Mouse (Mus musculus): ENCODE measurements around the gene Zmiz1. TPM values are rescaled to one million over a fixed set of nuclear protein-coding genes. Genes with fewer than 3 reads are reported as not detected.

The Zmiz1 gene
- polyA plus RNA-seq, 1 experiment: 52.6 TPM

DNA sequence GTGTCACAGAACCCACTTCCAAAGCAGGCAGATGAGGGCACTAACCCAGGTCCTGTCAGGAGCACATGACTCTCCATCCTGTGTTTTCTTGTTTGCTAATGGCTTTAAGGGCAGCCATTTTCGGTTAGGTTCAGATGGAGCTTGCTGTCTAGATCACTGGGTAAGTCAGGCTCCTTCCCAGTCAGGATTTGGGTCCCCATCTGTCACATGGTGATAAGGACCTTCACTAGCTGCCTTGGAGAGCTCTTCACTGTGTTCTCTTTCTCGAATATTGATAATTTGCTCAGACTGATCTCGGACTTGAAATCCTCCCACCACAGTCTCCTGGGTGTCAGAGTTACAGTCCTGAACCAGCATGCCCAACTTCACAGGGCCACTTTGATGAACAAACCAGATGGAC is 35.8 kb downstream of the Zmiz1 start:
- no peak for TF ChIP-seq CTCF (IDR thresholded peaks at IDR 0.05; ENCODE audit: insufficient read depth, low read length)
- TF ChIP-seq POLR2A (IDR thresholded peaks at IDR 0.05; ENCODE audit: borderline replicate concordance, extremely low read depth, low read depth, low read length): no peak
- Histone ChIP-seq H3K4me3 (replicated peaks; ENCODE audit: extremely low read depth, low read depth, low read length) (no peak overlapping the region), H3K4me1 (ENCODE audit: control insufficient read depth, insufficient read depth, low read length) (peaks cover 60% of the 10 kb centered on the region)
- no peak for DNase-seq
- 59% methylated on average over 3 of the region's 3 CpGs for WGBS

DNA sequence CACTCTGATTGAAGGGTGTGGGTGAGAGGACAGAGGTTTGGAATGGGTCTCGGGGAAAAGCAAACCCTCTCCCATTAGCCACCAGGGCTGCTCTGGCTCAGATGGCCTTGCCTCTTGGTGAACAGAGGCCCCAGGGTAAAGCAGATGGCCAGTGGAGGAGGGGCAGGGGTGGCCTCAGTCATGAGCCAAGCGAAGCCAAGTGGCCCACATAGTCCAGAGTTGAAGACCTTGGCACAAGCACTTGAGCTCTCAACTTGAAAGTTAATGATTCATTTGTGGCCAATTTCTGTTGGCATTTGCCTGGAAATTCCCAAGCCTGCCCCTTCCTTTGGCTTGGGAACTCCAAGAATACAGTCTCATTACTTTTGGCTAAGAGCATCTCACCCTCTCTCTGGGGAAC is 37.1 kb downstream of the Zmiz1 start:
- Histone ChIP-seq H3K4me1 (ENCODE audit: control insufficient read depth, insufficient read depth, low read length) (peaks cover 68% of the 10 kb centered on the region), H3K4me3 (replicated peaks; ENCODE audit: extremely low read depth, low read depth, low read length) (no peak overlapping the region)
- WGBS: 59% methylated on average over 2 of the region's 2 CpGs
- DNase-seq: no peak
- TF ChIP-seq CTCF (IDR thresholded peaks at IDR 0.05; ENCODE audit: insufficient read depth, low read length): no peak

DNA sequence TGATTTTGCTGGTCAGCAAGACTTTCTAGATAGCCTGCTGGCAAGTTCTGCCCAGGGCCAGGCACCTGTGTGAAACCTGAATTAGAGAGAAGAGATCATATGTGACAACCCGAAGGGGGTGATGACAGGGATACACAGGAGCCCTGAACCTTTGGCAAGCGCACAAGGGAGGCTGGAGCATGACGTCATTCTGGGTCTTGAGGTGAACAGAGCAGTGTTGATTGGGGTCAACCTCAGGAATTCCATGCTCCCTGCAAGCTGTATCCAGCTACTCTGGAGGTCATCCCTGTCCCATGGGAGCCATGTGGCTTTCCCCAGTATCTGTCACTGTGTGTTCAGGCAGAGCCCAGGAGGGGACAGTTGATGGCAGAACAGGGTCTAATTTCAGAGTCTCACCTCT is 38.0 kb downstream of the Zmiz1 start:
- no peak for DNase-seq
- no peak overlapping the region for H3K4me3 ChIP-seq (replicated peaks; ENCODE audit: extremely low read depth, low read depth, low read length)
- TF ChIP-seq POLR2A (IDR thresholded peaks at IDR 0.05; ENCODE audit: borderline replicate concordance, extremely low read depth, low read depth, low read length) (no peak), CTCF (IDR thresholded peaks at IDR 0.05; ENCODE audit: insufficient read depth, low read length) (no peak)
- WGBS: 65% methylated on average over 3 of the region's 3 CpGs
- peaks cover 71% of the 10 kb centered on the region for H3K4me1 ChIP-seq (ENCODE audit: control insufficient read depth, insufficient read depth, low read length)

DNA sequence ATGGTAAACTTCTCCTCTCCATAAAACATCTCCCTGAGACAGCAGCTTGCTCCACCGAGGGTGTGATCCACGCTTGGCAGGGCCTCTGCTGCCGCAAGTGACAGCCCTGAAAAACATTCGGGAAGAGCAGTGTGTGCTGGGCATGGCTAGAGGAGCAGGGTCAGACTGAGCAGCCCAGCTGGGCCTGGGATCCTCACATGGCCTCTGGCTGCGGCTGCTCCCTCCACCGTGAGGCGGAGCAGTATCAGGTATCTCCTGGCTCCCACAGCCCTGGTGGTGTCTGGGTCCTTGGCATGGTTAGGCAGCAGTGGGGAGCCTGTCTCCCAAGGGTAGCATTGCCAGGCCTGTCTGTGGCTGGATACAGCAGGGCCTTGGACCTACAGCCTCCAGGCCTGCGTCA is 38.6 kb downstream of the Zmiz1 start:
- 34% methylated on average over 8 of the region's 8 CpGs for WGBS
- peaks cover 68% of the 10 kb centered on the region for H3K4me1 ChIP-seq (ENCODE audit: control insufficient read depth, insufficient read depth, low read length)
- TF ChIP-seq POLR2A (IDR thresholded peaks at IDR 0.05; ENCODE audit: borderline replicate concordance, extremely low read depth, low read depth, low read length): no peak
- no peak for TF ChIP-seq CTCF (IDR thresholded peaks at IDR 0.05; ENCODE audit: insufficient read depth, low read length)
- DNase-seq: peak; percentile 26
- no peak overlapping the region for H3K4me3 ChIP-seq (replicated peaks; ENCODE audit: extremely low read depth, low read depth, low read length)

GRCm38 (mm10) chr14:25498367-25498766 is 39.4 kb downstream of the Zmiz1 start:
- no peak for DNase-seq
- peaks cover 61% of the 10 kb centered on the region for H3K4me1 ChIP-seq (ENCODE audit: control insufficient read depth, insufficient read depth, low read length)
- H3K4me3 ChIP-seq (replicated peaks; ENCODE audit: extremely low read depth, low read depth, low read length): no peak overlapping the region
- TF ChIP-seq POLR2A (IDR thresholded peaks at IDR 0.05; ENCODE audit: borderline replicate concordance, extremely low read depth, low read depth, low read length) (no peak), CTCF (IDR thresholded peaks at IDR 0.05; ENCODE audit: insufficient read depth, low read length) (no peak)
- WGBS: 53% methylated on average over 7 of the region's 7 CpGs

- 70% methylated on average over 3 of the region's 3 CpGs for WGBS
- Histone ChIP-seq H3K4me1 (ENCODE audit: control insufficient read depth, insufficient read depth, low read length) (peaks cover 54% of the 10 kb centered on the region), H3K4me3 (replicated peaks; ENCODE audit: extremely low read depth, low read depth, low read length) (no peak overlapping the region)
- TF ChIP-seq CTCF (IDR thresholded peaks at IDR 0.05; ENCODE audit: insufficient read depth, low read length) (no peak), POLR2A (IDR thresholded peaks at IDR 0.05; ENCODE audit: borderline replicate concordance, extremely low read depth, low read depth, low read length) (no peak)
- no peak for DNase-seq
Observed at GRCm38 (mm10) chr14:25499526-25499925, 40.5 kb downstream of the Zmiz1 start.

DNA sequence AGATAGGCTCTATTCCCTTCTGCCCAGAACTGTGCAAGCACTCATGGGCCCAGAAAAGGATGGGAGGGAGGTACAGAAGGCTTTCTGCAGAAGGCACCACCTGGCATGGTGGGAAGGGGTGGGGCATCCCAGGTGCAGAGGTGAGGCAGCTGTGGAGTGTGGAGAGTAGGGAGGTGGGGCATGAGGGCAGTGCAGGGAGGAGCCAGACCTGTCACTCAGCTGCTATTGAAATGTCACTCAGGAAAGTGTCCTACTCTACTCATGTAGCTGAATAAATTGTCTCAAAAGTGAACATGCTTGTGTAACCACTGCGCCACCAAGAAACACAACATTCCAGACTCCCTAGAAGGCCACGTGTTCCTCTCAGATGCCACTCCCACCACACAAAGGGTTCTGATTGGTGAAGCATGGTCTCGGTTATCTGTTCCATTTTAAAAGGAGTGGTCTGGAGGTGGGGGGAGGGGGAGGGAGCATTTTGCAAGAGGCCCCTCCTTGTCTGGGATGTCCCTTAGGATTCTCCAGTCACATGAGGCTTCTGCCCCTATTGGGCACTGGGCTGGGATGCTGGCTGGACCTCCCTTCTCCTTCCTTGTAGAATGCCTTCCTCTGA is 41.6 kb downstream of the Zmiz1 start:
- TF ChIP-seq CTCF (IDR thresholded peaks at IDR 0.05; ENCODE audit: insufficient read depth, low read length): no peak
- no peak for TF ChIP-seq POLR2A (IDR thresholded peaks at IDR 0.05; ENCODE audit: borderline replicate concordance, extremely low read depth, low read depth, low read length)

GRCm38 (mm10) chr14:25501481-25501880 is 42.5 kb downstream of the Zmiz1 start:
- 67% methylated on average over 5 of the region's 5 CpGs for WGBS
- Histone ChIP-seq H3K4me3 (replicated peaks; ENCODE audit: extremely low read depth, low read depth, low read length) (no peak overlapping the region), H3K4me1 (ENCODE audit: control insufficient read depth, insufficient read depth, low read length) (peaks cover 60% of the 10 kb centered on the region)
- DNase-seq: no peak
- TF ChIP-seq CTCF (IDR thresholded peaks at IDR 0.05; ENCODE audit: insufficient read depth, low read length): no peak
- TF ChIP-seq POLR2A (IDR thresholded peaks at IDR 0.05; ENCODE audit: borderline replicate concordance, extremely low read depth, low read depth, low read length): no peak

More for the DNA sequence above, 41.6 kb downstream of the Zmiz1 start:
- peak; percentile 47 for DNase-seq
- WGBS: 25% methylated on average over 3 of the region's 3 CpGs
- Histone ChIP-seq H3K4me1 (ENCODE audit: control insufficient read depth, insufficient read depth, low read length) (peaks cover 60% of the 10 kb centered on the region), H3K4me3 (replicated peaks; ENCODE audit: extremely low read depth, low read depth, low read length) (no peak overlapping the region)

DNA sequence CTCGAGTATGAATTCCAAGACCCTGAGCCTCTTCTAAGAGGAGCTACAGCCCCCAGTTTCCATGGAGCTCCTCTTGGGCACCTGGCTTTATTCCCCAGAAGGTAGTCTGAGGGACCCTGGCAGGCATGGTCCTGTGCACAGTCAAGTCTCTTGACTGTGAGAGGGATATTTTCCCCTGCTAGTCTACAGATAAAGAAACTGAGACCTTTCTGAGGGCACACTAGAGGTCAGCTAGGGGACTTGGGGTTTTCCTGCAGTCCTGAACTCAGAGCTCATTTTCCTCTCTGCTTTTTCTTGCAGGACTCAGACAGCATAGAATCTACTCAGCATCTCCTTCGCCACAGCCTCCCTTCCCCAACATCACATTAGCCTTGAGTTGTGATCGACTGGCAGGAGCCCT is 43.4 kb downstream of the Zmiz1 start:
- no peak for TF ChIP-seq CTCF (IDR thresholded peaks at IDR 0.05; ENCODE audit: insufficient read depth, low read length)
- no peak for TF ChIP-seq POLR2A (IDR thresholded peaks at IDR 0.05; ENCODE audit: borderline replicate concordance, extremely low read depth, low read depth, low read length)
- no peak for DNase-seq
- Histone ChIP-seq H3K4me3 (replicated peaks; ENCODE audit: extremely low read depth, low read depth, low read length) (no peak overlapping the region), H3K4me1 (ENCODE audit: control insufficient read depth, insufficient read depth, low read length) (peaks cover 54% of the 10 kb centered on the region)
- WGBS: 85% methylated on average over 3 of the region's 3 CpGs

GRCm38 (mm10) chr14:25504241-25504640 is 45.3 kb downstream of the Zmiz1 start:
- DNase-seq: peak; percentile 25
- H3K4me1 ChIP-seq (ENCODE audit: control insufficient read depth, insufficient read depth, low read length): peaks cover 53% of the 10 kb centered on the region
- 55% methylated on average over 3 of the region's 3 CpGs for WGBS
- TF ChIP-seq CTCF (IDR thresholded peaks at IDR 0.05; ENCODE audit: insufficient read depth, low read length) (no peak), POLR2A (IDR thresholded peaks at IDR 0.05; ENCODE audit: borderline replicate concordance, extremely low read depth, low read depth, low read length) (no peak)
- no peak overlapping the region for H3K4me3 ChIP-seq (replicated peaks; ENCODE audit: extremely low read depth, low read depth, low read length)
